Mouse (Mus musculus): Measurements from ENCODE around the gene Hist2h2aa1.
"Not testable (repeated sequence)": the region's sequence is repeated elsewhere in the genome, so short reads cannot be mapped to it uniquely, and the experiment has no call there.

Hist2h2aa1 gene

GRCm38 (mm10) chr3:96280660-96281059 lies 35.4 kb downstream of the Hist2h2aa1 start:
- DNase-seq (ENCODE audit: low spot score), result no peak

- DNase-seq (ENCODE audit: low spot score), result no peak
These were observed 39.2 kb downstream of the Hist2h2aa1 start for GRCm38 (mm10) chr3:96284457-96284856.

GRCm38 (mm10) chr3:96287334-96287733 lies 42.0 kb downstream of the Hist2h2aa1 start:
- DNase-seq (ENCODE audit: low spot score), result not testable (repeated sequence)

GRCm38 (mm10) chr3:96289201-96289600 lies 43.9 kb downstream of the Hist2h2aa1 start:
- DNase-seq (ENCODE audit: low spot score), result no peak

- not testable (repeated sequence) for DNase-seq (ENCODE audit: low spot score)
These were observed 45.4 kb downstream of the Hist2h2aa1 start for GRCm38 (mm10) chr3:96290727-96291126.

- no peak for DNase-seq (ENCODE audit: low spot score)
These were observed 47.3 kb downstream of the Hist2h2aa1 start for GRCm38 (mm10) chr3:96292641-96293040.

GRCm38 (mm10) chr3:96293368-96293767 lies 48.1 kb downstream of the Hist2h2aa1 start:
- DNase-seq (ENCODE audit: low spot score), result no peak

GRCm38 (mm10) chr3:96293787-96294186 lies 48.5 kb downstream of the Hist2h2aa1 start, which contains the start of gene Fcgr1:
TSS of gene Fcgr1 (minus strand) at chr3:96293969.
- DNase-seq (ENCODE audit: low spot score), result no peak
